Mouse (Mus musculus) inflammation-experienced regulatory T-cells, adult 6 months (primary cell): ENCODE measurements around the gene Gnb2. TPM values are rescaled to one million over a fixed set of nuclear protein-coding genes. Genes with fewer than 3 reads are reported as not detected.

Source experiments
- ATAC-seq: one replicate; pipeline ENCODE4 v1.8.0; 2017
- polyA plus RNA-seq, 3 experiments: library from polyadenylated mRNA; unstranded; fragments of 100-300 nt; shearing (Covaris generic); gene quantifications; one replicate each; pipeline ENCODE4 v1.2.1; 2017

Gene Gnb2
- polyA plus RNA-seq, 3 experiments from 2014 or later: 63.1 to 85.4 (median 72.9) TPM

GRCm38 (mm10) chr5:137539291-137539801 lies 6.0 kb upstream of the Gnb2 start:
- ATAC-seq: no peak

DNA sequence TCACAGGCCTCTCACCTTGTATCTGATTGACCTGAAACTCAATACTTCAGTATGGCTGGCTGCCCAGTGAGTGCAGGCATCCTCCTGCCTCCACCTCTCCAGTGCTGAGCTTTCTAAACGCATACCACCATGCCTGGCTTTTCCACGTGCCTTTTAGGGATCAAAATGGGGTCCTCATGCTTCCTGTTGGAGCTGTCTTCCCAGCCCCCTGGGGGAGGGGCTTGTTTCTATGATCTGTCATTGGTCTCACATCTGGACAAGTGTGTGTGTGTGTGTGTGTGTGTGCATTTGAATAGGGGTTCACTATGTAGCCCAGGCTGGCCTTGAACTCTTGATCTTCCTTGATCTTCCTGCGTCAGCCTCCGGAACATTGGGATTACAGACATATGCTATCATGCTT lies 4.2 kb upstream of the Gnb2 start:
- no peak for ATAC-seq

- no peak for ATAC-seq
Observed at GRCm38 (mm10) chr5:137535318-137535717, 2.0 kb upstream of the Gnb2 start.

- ATAC-seq: no peak
Observed at GRCm38 (mm10) chr5:137534762-137535161, 1.5 kb upstream of the Gnb2 start.

GRCm38 (mm10) chr5:137532808-137533116 lies 548 bp downstream of the Gnb2 start:
- no peak for ATAC-seq

- ATAC-seq: no peak
Observed at GRCm38 (mm10) chr5:137532131-137532807, 1.0 kb downstream of the Gnb2 start.

DNA sequence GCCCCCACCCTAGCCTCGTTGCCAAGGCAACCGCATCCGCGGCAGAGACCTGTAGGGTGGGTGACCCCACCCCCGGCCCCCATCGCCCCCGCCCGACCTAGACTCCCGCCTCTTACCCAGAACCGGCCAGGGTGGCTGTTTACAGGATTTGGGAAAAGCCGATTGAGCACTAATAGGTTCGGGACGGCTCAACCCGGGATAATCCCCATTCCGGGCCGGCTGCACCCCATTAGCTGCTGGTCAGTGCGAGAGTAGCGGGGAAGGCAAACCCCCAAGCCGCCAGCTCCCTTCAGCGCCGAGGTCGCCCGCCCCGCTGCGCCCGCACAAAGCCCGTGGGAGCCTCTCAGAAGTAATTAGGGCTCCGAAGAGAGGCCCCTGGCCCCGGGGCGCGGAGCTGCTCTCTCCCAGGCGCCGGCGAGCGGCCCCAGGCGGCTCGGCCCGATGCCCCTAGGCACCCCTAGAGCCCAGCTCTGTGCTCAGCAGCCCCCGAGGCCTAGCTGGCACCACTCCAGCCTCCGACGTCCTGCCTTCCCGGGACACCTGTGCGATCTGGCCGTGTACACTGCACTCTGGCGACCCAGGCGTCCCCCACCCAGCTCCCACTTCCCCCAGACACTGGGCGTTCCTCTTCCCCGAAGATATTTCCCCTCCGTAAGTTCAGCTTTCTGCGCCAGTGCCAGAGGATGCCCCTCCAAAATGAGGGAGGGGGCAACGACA lies 1.7 kb downstream of the Gnb2 start:
- ATAC-seq: no peak

DNA sequence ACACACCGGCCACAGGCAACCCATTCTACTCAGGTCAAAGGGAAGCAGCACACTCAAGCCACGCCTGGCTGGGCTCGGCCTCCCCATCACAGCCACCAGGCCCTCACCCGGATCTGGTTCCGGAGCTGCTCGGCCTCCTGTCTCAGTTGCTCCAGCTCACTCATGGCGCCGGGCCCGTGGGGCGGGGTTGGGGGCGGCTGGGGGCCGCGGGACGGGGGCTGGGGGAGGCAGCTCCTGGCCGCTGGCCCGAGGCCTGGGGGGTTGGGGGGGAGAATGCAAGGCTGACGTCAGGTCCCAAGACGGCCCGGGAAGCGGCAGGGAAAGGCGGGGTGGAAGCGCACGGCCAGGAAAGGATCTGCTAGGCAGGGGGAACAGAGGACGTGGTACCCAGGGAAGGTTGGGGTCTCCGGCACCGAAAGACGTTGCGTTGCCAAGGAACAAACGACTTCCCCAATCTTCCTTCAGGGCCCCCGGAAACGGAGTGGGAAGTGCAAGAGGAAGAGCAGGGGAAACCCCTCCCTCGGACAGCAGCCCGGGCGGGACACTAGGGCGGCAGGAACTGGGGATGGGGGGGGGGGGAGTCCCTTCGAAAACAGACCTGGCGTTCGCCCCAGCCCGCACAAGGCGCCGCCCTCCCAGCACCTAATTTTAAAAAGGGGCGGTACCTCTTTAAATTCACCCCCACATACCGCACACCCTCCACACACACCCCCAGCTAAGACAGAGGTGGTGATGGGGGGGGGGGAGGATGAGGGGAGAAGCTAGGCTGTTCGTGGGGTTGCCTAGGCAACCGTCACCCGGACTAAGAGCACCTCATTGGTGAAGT lies 2.5 kb downstream of the Gnb2 start:
- ATAC-seq: peak; percentile 44

GRCm38 (mm10) chr5:137530075-137530474 lies 3.2 kb downstream of the Gnb2 start:
- no peak for ATAC-seq

DNA sequence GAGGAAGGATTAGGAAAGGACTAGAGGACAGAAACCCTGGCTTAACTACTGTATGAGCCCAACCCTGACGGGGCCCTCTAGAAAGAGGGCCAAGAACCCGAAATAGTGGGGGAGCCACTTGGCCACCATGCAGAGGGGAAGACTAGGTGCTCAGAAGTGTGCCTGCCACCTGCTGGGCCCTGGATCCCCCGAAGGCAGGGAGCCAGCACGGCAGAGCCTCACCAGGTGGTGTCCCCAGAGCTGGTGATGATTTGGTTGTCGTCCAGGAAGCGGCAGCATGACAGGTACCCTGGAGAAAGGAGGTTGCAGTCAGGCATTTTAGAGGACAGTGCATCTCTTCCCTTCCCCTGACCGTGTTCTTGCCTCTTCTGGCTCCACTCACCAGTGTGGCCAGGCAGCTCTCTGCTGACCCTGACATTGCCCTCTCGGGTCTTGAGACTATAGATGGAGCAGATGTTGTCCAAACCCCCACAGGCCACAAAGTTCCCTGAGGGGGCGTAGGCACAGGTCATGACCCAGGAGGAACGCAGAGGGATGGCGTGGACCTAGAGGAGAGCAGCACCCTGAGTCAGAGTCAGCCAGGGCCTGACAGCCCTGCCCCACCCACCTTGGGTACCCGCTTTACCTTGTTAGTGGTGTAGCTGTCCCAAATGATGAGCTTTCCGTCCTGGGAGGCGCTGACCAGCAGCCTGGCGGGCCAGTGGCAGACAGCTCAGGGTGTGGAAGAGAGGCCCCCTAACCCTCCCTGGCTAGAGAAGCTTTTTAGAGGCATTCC lies 3.9 kb downstream of the Gnb2 start:
- ATAC-seq: no peak

- no peak for ATAC-seq
Observed at GRCm38 (mm10) chr5:137528247-137528968, 4.9 kb downstream of the Gnb2 start.

- no peak for ATAC-seq
Observed at GRCm38 (mm10) chr5:137527413-137527812, 5.9 kb downstream of the Gnb2 start.

- no peak for ATAC-seq
Observed at GRCm38 (mm10) chr5:137526192-137526936, 6.9 kb downstream of the Gnb2 start.

DNA sequence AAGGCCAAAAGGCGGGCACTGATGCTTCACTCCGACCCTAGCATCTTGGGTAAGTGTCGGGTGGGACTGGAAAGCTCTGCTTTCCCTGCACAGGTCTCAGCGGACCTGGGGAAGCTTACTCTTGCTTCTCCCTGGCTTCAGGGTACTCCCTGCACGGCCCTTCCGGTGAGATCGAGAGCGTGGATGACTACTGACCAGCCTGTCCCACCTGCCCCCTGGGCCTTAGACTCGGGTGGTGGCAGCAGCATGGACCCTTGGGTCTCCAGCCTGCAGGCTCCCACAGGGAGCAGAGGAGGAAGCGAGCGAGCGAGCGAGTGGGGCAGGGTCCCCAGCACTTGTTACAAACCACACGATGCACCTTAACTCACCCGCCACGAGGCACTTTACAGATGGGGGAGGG lies 7.8 kb downstream of the Gnb2 start:
- ATAC-seq: no peak

GRCm38 (mm10) chr5:137524671-137525070 lies 8.6 kb downstream of the Gnb2 start:
- ATAC-seq: no peak

GRCm38 (mm10) chr5:137524251-137524515 lies 9.1 kb downstream of the Gnb2 start:
- ATAC-seq: no peak

- no peak for ATAC-seq
Observed at GRCm38 (mm10) chr5:137523396-137524250, 9.7 kb downstream of the Gnb2 start.

DNA sequence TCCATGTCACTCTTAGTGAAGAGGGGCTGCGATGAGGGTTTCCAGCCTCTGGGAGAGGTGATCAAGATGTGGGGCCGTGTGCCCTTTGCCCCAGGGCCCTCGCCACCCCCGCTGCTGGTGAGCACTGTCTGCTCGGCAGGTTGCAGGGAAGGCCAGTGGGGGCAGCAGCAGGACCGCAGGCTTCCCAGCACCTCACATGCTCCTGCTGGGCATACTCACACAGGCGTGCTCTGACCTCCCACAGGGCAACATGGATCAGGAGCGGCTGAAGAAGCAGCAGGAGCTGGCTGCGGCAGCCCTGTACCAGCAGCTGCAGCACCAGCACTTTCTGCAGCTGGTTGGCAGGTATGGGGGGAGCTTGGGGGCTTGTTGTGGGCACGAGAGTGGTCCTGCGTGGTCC lies 10.6 kb downstream of the Gnb2 start:
- ATAC-seq: no peak

DNA sequence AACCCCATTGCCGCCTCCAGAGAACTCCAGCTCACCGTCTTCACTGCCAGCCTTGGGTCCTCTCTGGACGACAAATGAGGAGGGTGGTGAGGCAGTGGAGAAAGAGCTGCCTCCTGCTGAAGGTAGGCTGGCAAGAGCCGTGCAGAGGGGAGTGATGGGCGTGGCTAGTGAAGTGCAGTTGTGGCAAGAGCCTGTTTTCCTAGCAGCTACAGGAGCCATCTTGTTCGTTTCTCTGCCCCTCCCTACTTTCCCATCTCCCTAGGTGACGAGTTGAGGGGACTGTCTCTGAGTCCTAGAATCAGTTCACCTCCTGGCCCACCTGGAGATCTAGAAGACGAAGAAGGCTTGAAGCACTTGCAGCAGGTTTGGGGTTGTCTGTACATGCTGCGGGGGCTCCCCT lies 11.4 kb downstream of the Gnb2 start:
- no peak for ATAC-seq
